Mouse (Mus musculus): ENCODE measurements around the gene Sult5a1. TPM values are rescaled to one million over a fixed set of nuclear protein-coding genes. Genes with fewer than 3 reads are reported as not detected.

Sult5a1 gene
- polyA plus RNA-seq (2012; rRNA removed; ENCODE audit: low replicate concordance): 13.0 and 32.0 TPM in 2 replicates

GRCm38 (mm10) chr8:123157888-123158465 is at the start of gene Sult5a1:
Gene Sult5a1, minus strand, starts transcription at chr8:123158315.

GRCm38 (mm10) chr8:123185566-123186409 is 27.7 kb upstream of the Sult5a1 start, which contains the start of gene Dpep1:
Gene Dpep1, plus strand, starts transcription at chr8:123186242.

GRCm38 (mm10) chr8:123117127-123117731 is 40.9 kb downstream of the Sult5a1 start, which contains the start of gene Cpne7:
Gene Cpne7, plus strand, starts transcription at chr8:123117374.

GRCm38 (mm10) chr8:123101735-123102685 is 56.1 kb downstream of the Sult5a1 start, which contains the start of gene Rpl13:
Gene Rpl13, plus strand, starts transcription at chr8:123102350.

Other genes starting within 250 kb of the Sult5a1 start
- gene Ankrd11, start 116.0 kb downstream of the Sult5a1 start, polyA plus RNA-seq (2012; rRNA removed; ENCODE audit: low replicate concordance): 49.8 and 63.0 TPM in 2 replicates
- gene Spg7, start 95.4 kb downstream of the Sult5a1 start, polyA plus RNA-seq (2012; rRNA removed; ENCODE audit: low replicate concordance): 92.9 and 140 TPM in 2 replicates
- 1,523 and 4,714 TPM in 2 replicates for gene Rpl13, start 56.0 kb downstream of the Sult5a1 start, polyA plus RNA-seq (2012; rRNA removed; ENCODE audit: low replicate concordance)
- 2.7 and 3.4 TPM in 2 replicates for gene Cpne7, start 40.9 kb downstream of the Sult5a1 start, polyA plus RNA-seq (2012; rRNA removed; ENCODE audit: low replicate concordance)
- gene Dpep1, start 27.9 kb upstream of the Sult5a1 start, polyA plus RNA-seq (2012; rRNA removed; ENCODE audit: low replicate concordance): 153 and 226 TPM in 2 replicates
- gene Chmp1a, start 54.4 kb upstream of the Sult5a1 start, polyA plus RNA-seq (2012; rRNA removed; ENCODE audit: low replicate concordance): 101 and 105 TPM in 2 replicates
- 0.73 and 1.2 TPM in 2 replicates for gene Spata33, start 54.5 kb upstream of the Sult5a1 start, polyA plus RNA-seq (2012; rRNA removed; ENCODE audit: low replicate concordance)
- gene Cdk10, start 66.5 kb upstream of the Sult5a1 start, polyA plus RNA-seq (2012; rRNA removed; ENCODE audit: low replicate concordance): 59.7 and 68.5 TPM in 2 replicates
- 9.0 and 19.4 TPM in 2 replicates for gene Spata2l, start 77.9 kb upstream of the Sult5a1 start, polyA plus RNA-seq (2012; rRNA removed; ENCODE audit: low replicate concordance)
- 29.7 and 44.2 TPM in 2 replicates for gene Zfp276, start 95.9 kb upstream of the Sult5a1 start, polyA plus RNA-seq (2012; rRNA removed; ENCODE audit: low replicate concordance)
- 84.1 and 191 TPM in 2 replicates for gene Vps9d1, start 96.0 kb upstream of the Sult5a1 start, polyA plus RNA-seq (2012; rRNA removed; ENCODE audit: low replicate concordance)
- 10.7 and 17.3 TPM in 2 replicates for gene Fanca, start 160.3 kb upstream of the Sult5a1 start, polyA plus RNA-seq (2012; rRNA removed; ENCODE audit: low replicate concordance)
- gene Spire2, start 174.4 kb upstream of the Sult5a1 start, polyA plus RNA-seq (2012; rRNA removed; ENCODE audit: low replicate concordance): 2.0 and 2.3 TPM in 2 replicates
- 170 and 237 TPM in 2 replicates for gene Tcf25, start 215.4 kb upstream of the Sult5a1 start, polyA plus RNA-seq (2012; rRNA removed; ENCODE audit: low replicate concordance)
- not detected in 2 replicates for gene Mc1r, start 248.8 kb upstream of the Sult5a1 start, polyA plus RNA-seq (2012; rRNA removed; ENCODE audit: low replicate concordance)